Mouse (Mus musculus): ENCODE measurements at regions not wholly inside any gene's neighbourhood (a gene's known extent, or its start where the extent isn't known, plus 50 kb on each side); places are given as distances from the start of the nearest gene placed in this dataset.

DNA sequence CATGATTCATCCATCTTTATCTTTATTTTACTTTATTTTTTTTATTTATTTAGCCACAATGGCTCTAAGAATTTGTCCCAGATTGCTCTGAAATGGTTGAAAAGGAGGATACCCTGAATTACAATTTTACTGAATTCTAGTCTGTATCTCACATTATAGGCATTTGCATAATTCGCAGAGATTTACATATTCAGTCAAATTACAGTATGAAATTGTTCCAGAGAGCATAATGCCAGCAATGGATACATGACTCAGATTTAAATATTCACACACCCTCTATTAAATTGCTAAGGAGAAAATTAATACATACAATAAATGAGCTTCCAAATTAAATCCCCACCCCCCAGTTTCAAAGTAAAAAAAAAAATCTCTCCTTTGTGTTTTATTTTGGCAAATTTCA, 238.8 kb upstream of the Cwc22 start:
- TF ChIP-seq CTCF (IDR thresholded peaks at IDR 0.05; ENCODE audit: low read depth) (no peak), EP300 (IDR thresholded peaks at IDR 0.05; ENCODE audit: low read depth) (no peak)
